In the genomic region with DNA sequence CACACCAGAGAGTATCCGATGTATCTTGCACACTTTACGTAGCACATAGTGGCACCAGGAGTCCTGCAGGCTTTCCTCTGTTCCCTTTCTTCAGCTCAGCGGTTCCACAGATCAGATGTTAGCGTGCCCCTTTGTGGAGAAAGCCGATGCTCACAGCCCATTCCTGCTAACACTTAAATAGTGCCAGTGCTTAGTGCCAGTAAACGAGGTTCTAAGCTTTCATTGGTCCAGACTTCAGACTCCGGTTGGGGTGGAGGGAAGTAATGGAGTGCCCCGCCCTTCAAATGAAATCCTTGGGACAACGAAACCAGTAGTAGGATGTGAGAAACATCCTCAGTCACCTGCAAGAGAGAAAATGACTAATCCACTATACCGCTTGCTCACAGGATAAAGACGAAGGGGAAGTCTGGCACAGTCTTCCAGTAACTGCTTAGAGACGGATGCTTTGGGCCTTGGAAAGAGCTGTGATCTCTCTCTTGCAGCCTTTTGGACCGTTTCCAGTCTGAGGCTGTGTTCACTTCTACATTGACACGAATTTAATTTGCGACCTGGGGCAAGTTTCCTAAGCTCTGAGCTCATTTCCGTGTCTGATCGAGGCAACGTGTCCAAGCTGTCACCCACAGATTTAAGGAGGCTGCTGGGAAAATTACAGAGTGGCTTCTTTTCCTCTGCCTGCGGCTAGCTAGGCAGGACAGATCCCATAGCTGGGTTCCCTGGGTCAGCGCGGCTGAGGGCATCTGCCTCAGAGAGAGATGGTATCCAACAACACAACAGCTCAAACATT, we compare ENCODE assay signal across 8 mouse cellular contexts. TPM values are rescaled to one million over a fixed set of nuclear protein-coding genes. Genes with fewer than 3 reads are reported as not detected.
DNase-seq lines count a peak whose midpoint lies in the region; ATAC-seq and TF ChIP-seq lines count a peak whose summit lies in the region.

No protein-coding gene starts in this region.

- intact Hi-C loops in heart, postnatal 14 days (cut with DNase I), result loop anchor here (2.0 kb wide), 1 partner anchor 44 kb away; no protein-coding TSS in a partner anchor

- H3K9me3 ChIP-seq in forebrain, embryonic 10.5 days, result no peaks in the 10 kb centered on the region
- no peaks in the 10 kb centered on the region for H3K9me3 ChIP-seq in forebrain, embryonic 15.5 days

- H3K79me2 ChIP-seq in myocyte (ENCODE audit: control insufficient read depth, insufficient read depth), result peaks cover 41% of the 10 kb centered on the region

- peaks cover 5% of the 10 kb centered on the region; the same call in 1 of the 2 replicates for H3K4me1 ChIP-seq in forebrain, embryonic 10.5 days
- H3K4me1 ChIP-seq in forebrain, embryonic 15.5 days, result peaks cover 9% of the 10 kb centered on the region; the same call in 1 of the 2 replicates

- H3K36me3 ChIP-seq in forebrain, embryonic 10.5 days (replicated peaks), result no peaks in the 10 kb centered on the region
- H3K36me3 ChIP-seq in forebrain, embryonic 15.5 days, result no peaks in the 10 kb centered on the region
- H3K36me3 ChIP-seq in myocyte (ENCODE audit: control insufficient read depth, insufficient read depth), result peaks cover 21% of the 10 kb centered on the region

- no peak overlapping the region for H3K9ac ChIP-seq in forebrain, embryonic 15.5 days (replicated peaks)

- H3K4me3 ChIP-seq in forebrain, embryonic 10.5 days, result no peak overlapping the region
- H3K4me3 ChIP-seq in forebrain, embryonic 15.5 days, result no peak overlapping the region
- H3K4me3 ChIP-seq in myocyte, result peak overlapping the region; percentile 42

- peak; percentile 67 for TF ChIP-seq POLR2A in myocyte (IDR thresholded peaks at IDR 0.05; ENCODE audit: insufficient read length, low read depth)

- no peak for ATAC-seq in forebrain, embryonic 15.5 days (replicated peaks)

- H3K27ac ChIP-seq in forebrain, embryonic 10.5 days, result 0 out of 2 replicates have a peak overlapping the region, but pooled peaks have one; percentile 25
- no peak overlapping the region for H3K27ac ChIP-seq in forebrain, embryonic 15.5 days (replicated peaks)

- H3K27me3 ChIP-seq in forebrain, embryonic 10.5 days (ENCODE audit: poor library complexity, severe bottlenecking), result no peaks in the 10 kb centered on the region
- no peaks in the 10 kb centered on the region for H3K27me3 ChIP-seq in forebrain, embryonic 15.5 days
- no peaks in the 10 kb centered on the region for H3K27me3 ChIP-seq in myocyte (ENCODE audit: control insufficient read depth, insufficient read depth, insufficient read length)

- 78% methylated on average over 21 of the region's 21 CpGs for WGBS in forebrain, embryonic 10.5 days
- 66% methylated on average over 21 of the region's 21 CpGs for WGBS in forebrain, embryonic 15.5 days

- no peak for DNase-seq in forebrain, embryonic 10.5 days (ENCODE audit: extremely low spot score, low spot score)
- DNase-seq in adrenal gland, adult 18-20 months (ENCODE audit: low spot score in 2 of 2), result peak; percentile 24 to 39
- DNase-seq in fat pad, adult 2 months (ENCODE audit: extremely low read depth, low read depth, low spot score), result peak; percentile 36
- DNase-seq in heart, postnatal 14 days, result peak; percentile 52 to 65
- DNase-seq in kidney, postnatal 4 days, result peak; percentile 68 to 79
- DNase-seq in thymus, postnatal 14 days, result no peak

- no peak overlapping the region for H3K4me2 ChIP-seq in forebrain, embryonic 15.5 days (replicated peaks)
- peak overlapping the region; percentile 83 for H3K4me2 ChIP-seq in myocyte (ENCODE audit: low read depth)

- peak overlapping the region; percentile 25 for H3ac ChIP-seq in myocyte (ENCODE audit: control insufficient read depth, insufficient read length)

TF ChIP-seq in myocyte, 11 proteins besides CTCF, POLR2A, EP300 and RAD21:
- TF ChIP-seq E2F4 (IDR thresholded peaks at IDR 0.05; ENCODE audit: insufficient read depth) (no peak), POLR2AphosphoS2 (IDR thresholded peaks at IDR 0.05; ENCODE audit: insufficient read length, low read depth) (peak; percentile 59), REST (IDR thresholded peaks at IDR 0.05; ENCODE audit: insufficient read depth, insufficient read length) (no peak), MYOD1 (IDR thresholded peaks at IDR 0.05; ENCODE audit: control insufficient read depth in 1 of 3, insufficient read length in 2 of 3, low read depth in 2 of 3) (no peak)

RNA-seq across cellular contexts. Expression of a gene that starts 6.9 kb away (rescaled TPM):
- 4.8 and 6.8 TPM in 2 replicates for polyA plus RNA-seq in forebrain, embryonic 10.5 days (2016; fragmentation: Nextera tagmentation; extraction: Ambion mirVana)
- polyA plus RNA-seq in forebrain, embryonic 15.5 days (2015; fragmentation: Nextera tagmentation; extraction: Ambion mirVana), result 12.6 and 15.7 TPM in 2 replicates
- total RNA-seq in adrenal gland, adult 18-20 months (2021), result 10 to 100 TPM; 51.2 to 97.8 TPM
- 100 to 1,000 TPM in 1 of 2 experiments, 10 to 100 TPM in 1; 93.6 to 121 TPM for total RNA-seq in heart, postnatal 14 days (2021)
- 119 TPM for polyA plus RNA-seq in myocyte (2012; fragmentation: generic; extraction: Trizol)

Comparison
In these comparisons a context has a peak if more than half of its experiments do, and no peak if none do; other contexts are left out.
1. DNase-seq: peak in adrenal gland, adult 18-20 months (2 of 2), fat pad, adult 2 months (single experiment), heart, postnatal 14 days (2 of 2) and kidney, postnatal 4 days (2 of 2); none in forebrain, embryonic 10.5 days (single experiment) and thymus, postnatal 14 days (single experiment).